Mouse (Mus musculus) olfactory bulb, adult 2 months (tissue): Measurements from ENCODE around the gene Hoxb6. TPM values are rescaled to one million over a fixed set of nuclear protein-coding genes. Genes with fewer than 3 reads are reported as not detected.

Source experiments
- H3K27ac ChIP-seq: fragments of 200-500 bp; 2 replicates; pipeline ENCODE4 v1.5.1; 2012; ENCODE audit warnings: low read depth, low read length; ENCODE audit not compliant: insufficient read depth
- H3K4me1 ChIP-seq: fragments of 200-500 bp; 2 replicates; pipeline ENCODE4 v1.6.1; 2012; ENCODE audit warnings: low read length; ENCODE audit not compliant: control insufficient read depth, insufficient read depth
- H3K4me3 ChIP-seq: fragments of 200-500 bp; 2 replicates; pipeline ENCODE4 v1.5.1; 2012; ENCODE audit warnings: mild to moderate bottlenecking, low read depth, low read length, moderate library complexity; ENCODE audit not compliant: insufficient read depth
- CTCF ChIP-seq: fragments of 200-500 bp; IDR thresholded peaks from 2 replicates; pipeline ENCODE4 v1.5.1; 2012; ENCODE audit warnings: low read depth, mild to moderate bottlenecking, low read length, moderate library complexity; ENCODE audit not compliant: insufficient read depth
- POLR2A ChIP-seq: fragments of 200-500 bp; IDR thresholded peaks from 2 replicates; pipeline ENCODE4 v1.6.1; 2012; ENCODE audit warnings: mild to moderate bottlenecking, low read depth, low read length, moderate library complexity; ENCODE audit not compliant: insufficient read depth
- WGBS: fragments of 180-500 bp; shearing (Covaris S2); methylation state at CpG from one replicate; pipeline ENCODE4 v1.1.7; 2018; 5-methylcytosine and 5-hydroxymethylcytosine counted together
- polyA plus RNA-seq: library from polyadenylated mRNA; stranded (reverse); fragments of >200 nt; gene quantifications from 2 replicates; pipeline ENCODE4 v1.2.4, GENCODE M21; 2012; ENCODE audit warnings: low replicate concordance; ENCODE audit not compliant: missing spikeins, insufficient read depth, insufficient read length

Hoxb6 gene
- polyA plus RNA-seq, 1 experiment, result not detected

DNA sequence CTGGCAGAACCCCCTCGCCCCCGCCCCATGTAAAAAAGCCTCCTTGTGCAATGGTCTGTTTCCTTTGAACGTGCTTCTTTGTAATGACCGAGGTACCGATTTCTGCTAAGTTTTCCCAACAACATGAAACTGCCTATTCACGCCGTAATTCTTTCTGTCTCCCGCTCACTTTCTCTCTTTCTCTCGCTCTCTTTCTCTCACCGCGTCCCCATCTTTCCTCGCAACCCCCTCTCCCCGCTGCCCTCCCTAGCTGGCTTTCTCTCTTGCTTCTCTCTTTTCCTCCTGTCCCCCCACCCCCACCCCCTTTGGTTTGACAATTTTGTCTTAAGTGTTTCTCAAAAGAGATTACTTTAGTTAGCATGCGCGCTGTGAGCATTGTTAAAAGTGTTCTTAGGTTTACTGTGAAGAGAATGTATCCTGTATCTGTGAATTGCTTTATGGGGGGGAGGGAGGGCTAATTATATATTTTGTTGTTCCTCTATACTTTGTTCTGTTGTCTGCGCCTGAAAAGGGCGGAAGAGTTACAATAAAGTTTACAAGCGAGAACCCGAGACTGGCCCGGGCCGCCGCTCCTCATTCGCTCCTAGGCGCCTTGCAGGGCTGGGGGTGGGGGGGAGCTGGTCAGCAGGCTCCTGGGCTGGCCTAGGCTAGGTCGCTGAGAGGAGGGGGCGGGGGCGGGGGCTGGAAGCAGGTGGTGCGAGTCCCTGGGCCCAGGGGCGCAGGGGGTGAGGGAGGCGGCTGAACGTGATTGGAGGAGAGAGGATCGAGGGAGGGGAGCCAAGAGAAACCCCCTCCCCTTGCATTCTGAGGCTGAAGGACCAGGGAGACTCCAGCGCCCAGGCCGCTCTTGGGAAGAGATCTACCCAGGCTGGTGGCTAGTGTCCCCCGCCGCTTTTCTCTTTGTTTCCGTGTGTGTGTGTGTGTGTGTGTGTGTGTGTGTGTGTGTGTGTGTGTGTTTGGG is 7.2 kb upstream of the Hoxb6 start:
- WGBS, result 2% methylated on average over 37 of the region's 37 CpGs
- no peak overlapping the region for H3K4me3 ChIP-seq

DNA sequence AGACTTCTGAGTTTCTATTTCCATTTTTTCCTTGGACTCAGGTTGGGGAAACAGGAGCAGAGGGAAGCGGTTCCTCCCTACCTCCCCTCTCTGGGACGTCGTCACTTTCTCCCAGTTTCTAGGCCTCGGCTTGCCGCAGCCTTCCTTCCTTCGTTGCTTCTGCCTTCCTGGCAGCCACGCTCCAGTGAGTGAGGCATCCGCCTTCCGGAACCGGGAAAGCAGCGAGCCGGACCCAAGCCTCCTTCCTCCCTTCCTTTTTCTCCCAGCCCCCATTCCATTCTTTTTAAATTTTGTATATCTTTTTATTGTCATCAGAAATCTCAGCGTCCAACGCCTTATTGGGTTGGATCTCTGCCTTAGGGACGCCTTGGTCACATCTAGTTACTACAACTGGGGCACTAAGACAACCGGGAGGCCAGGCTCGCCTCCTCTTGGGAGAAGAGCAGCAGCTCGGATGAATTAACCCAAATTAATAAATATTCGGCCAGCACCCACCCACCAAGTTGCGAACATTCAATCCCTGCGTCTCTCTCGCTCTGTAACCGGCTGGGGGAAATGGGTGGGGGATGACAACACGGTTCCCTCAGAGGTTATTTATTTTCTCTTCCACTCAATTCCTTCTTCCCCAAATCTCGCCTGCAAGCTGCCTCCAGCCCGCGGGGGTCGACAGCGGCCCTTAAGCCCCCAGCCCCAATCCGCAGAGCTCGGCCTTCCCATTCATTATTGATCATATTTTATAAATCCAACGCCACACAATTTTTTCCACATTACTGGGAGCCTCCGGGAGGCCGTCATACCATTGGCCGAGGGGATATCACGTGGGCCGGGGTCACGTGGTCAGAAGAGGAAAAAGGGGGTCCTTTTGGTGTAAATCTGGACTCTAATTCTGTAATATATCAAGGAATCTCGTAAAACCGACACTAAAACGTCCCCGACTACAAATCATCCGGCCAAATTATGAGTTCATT is 6.2 kb upstream of the Hoxb6 start, which contains the start of gene Hoxb7:
TSS of gene Hoxb7 (plus strand) at position 853 of the 968 bp plus-strand sequence.
- no peak within 1 kb of the TSS for H3K27ac ChIP-seq
- WGBS, result 3% methylated on average over 43 of the region's 43 CpGs
- H3K4me1 ChIP-seq, result no peaks in the 10 kb centered on the region; the same call in 1 of the 2 replicates
- TF ChIP-seq CTCF (no peak), POLR2A (no peak)
- H3K4me3 ChIP-seq, result no peak within 1 kb of the TSS

More for the DNA sequence above, 7.2 kb upstream of the Hoxb6 start:
- H3K27ac ChIP-seq, result no peak overlapping the region
- TF ChIP-seq POLR2A (no peak), CTCF (no peak)
- no peaks in the 10 kb centered on the region; the same call in 1 of the 2 replicates for H3K4me1 ChIP-seq

DNA sequence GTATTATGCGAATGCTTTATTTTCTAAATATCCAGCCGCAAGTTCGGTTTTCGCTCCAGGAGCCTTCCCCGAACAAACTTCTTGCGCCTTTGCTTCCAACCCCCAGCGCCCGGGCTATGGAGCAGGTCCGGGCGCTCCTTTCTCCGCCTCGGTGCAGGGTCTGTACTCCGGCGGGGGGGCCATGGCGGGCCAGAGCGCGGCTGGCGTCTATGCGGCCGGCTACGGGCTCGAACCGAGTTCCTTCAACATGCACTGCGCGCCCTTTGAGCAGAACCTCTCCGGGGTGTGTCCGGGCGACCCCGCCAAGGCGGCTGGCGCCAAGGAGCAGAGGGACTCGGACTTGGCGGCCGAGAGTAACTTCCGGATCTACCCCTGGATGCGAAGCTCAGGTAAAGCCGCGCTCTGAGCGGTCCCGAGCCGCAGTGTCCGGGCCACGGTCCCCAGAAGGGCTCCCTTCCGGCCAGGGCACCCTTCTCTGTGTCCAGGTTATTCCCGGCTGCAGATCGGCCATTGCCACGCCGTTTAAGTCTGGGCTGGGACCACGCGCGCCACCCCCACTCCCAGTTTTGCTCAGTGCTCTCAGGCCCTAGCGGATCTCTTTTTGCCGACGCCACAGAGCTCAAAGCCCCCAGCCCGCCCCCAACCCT is 5.4 kb upstream of the Hoxb6 start:
- no peak overlapping the region for H3K27ac ChIP-seq
- H3K4me1 ChIP-seq, result no peaks in the 10 kb centered on the region; the same call in 1 of the 2 replicates
- no peak for TF ChIP-seq CTCF
- no peak for TF ChIP-seq POLR2A
- 3% methylated on average over 55 of the region's 55 CpGs for WGBS
- H3K4me3 ChIP-seq, result no peak overlapping the region

DNA sequence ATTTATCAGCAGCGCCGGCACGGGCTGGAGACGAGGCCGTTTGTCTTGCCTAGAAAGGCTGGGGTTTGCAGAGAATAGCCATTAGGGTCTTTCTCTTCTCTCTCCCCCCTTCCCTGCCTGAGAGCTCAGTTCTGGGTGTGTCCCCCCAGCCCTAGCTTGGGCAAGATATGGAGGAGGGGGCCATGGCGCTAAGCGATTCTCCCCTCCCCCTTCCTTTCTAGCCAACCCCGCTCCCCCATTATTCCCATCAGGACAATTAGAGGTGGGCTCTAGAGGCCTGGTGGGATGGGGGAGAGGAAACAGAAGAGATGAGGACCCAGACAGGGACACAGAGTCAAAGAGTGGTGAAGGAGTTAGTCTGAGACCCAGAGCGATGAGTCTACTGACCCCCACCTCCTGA is 4.9 kb upstream of the Hoxb6 start:
- WGBS, result 1% methylated on average over 9 of the region's 9 CpGs
- TF ChIP-seq POLR2A, result no peak
- TF ChIP-seq CTCF, result no peak
- no peak overlapping the region for H3K4me3 ChIP-seq
- H3K4me1 ChIP-seq, result no peaks in the 10 kb centered on the region; the same call in 1 of the 2 replicates
- H3K27ac ChIP-seq, result no peak overlapping the region

DNA sequence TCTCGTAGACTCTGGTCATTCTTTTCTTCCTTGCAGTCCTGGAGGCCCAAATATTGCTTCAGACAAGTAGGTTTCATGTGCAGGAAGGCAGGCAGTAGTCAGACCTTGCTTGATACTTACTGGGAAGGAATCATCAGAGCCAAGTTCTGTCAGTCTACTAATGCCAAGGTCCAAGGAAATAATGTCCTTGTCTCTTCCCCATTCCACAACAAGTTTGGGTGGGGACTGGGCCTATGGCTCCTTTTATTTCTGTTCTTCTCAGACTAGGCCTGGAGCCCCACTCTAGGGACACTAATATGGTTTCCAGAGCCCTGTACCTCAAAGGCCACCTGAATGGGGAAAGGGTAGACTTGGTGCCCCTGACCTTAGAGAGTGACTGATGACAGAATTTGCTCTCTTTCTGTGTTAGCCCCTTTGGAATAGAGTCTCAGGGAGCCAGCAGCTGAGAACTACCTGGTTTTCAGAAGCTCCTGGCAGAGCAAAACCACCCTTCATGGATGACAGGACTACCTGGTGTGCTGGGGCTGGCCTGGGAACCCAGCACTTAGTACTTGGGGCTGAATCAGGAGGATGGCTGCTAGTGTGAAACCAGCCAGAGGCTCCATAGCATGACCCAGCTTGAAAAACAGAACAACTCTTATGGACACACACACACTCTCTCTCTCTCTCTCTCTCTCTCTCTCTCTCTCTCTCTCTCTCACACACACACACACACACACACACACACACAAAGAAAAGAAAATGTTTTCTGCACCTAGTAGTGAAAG is 3.6 kb upstream of the Hoxb6 start:
- no peak for TF ChIP-seq CTCF
- no peak for TF ChIP-seq POLR2A
- Histone ChIP-seq H3K4me1 (no peaks in the 10 kb centered on the region; the same call in 1 of the 2 replicates), H3K27ac (no peak overlapping the region), H3K4me3 (no peak overlapping the region)
- WGBS, result 10% methylated on average over 1 of the region's 1 CpGs

DNA sequence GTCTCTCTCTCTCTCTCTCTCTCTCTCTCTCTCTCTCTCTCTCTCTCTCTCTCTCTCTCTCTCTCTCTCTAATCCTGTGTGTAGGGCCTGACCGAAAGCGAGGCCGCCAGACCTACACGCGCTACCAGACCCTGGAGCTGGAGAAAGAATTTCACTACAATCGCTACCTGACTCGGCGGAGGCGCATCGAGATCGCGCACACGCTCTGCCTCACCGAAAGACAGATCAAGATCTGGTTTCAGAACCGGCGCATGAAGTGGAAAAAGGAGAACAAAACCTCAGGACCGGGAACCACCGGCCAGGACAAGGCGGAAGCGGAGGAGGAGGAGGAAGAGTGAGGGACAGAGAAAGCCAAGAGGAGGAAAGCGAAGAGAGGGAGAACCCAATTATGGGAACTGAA is 3.0 kb upstream of the Hoxb6 start:
- 4% methylated on average over 21 of the region's 21 CpGs for WGBS
- Histone ChIP-seq H3K4me1 (no peaks in the 10 kb centered on the region; the same call in 1 of the 2 replicates), H3K27ac (no peak overlapping the region), H3K4me3 (no peak overlapping the region)
- TF ChIP-seq POLR2A (no peak), CTCF (no peak)

DNA sequence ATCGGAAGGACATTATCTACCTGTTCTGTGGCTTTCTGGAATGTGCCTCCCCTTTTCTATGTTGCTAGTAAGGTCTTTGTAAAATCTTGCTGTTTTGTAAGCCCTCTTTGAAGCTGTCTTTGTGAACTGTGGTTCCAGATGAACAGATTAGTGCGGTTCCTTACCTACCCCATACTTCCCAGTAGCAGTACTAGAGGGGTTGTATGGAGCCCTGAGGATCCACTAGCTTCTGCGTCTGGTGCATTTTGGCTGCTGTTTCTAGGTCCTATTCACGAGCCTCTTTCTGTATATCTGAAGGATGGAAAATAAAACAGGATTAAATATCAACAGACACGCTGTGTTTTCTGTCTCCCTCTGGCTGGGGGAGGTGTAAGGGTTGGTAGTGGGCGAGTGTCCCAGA is 2.4 kb upstream of the Hoxb6 start:
- Histone ChIP-seq H3K27ac (no peak overlapping the region), H3K4me3 (no peak overlapping the region), H3K4me1 (no peaks in the 10 kb centered on the region)
- no peak for TF ChIP-seq CTCF
- TF ChIP-seq POLR2A, result no peak
- whole genome bisulfite sequencing, result 10% methylated on average over 6 of the region's 6 CpGs
